Mouse (Mus musculus): ENCODE results near the gene Taar7a.

Gene Taar7a

GRCm38 (mm10) chr10:23993381-23993780, at the start of gene Taar7a:
Taar7a (minus strand) TSS chr10:23993481.
- DNase-seq (ENCODE audit: low read depth), result no peak

- no peak for DNase-seq (ENCODE audit: low read depth)
These were observed 47.0 kb upstream of the Taar7a start for GRCm38 (mm10) chr10:24040120-24040869.

DNA sequence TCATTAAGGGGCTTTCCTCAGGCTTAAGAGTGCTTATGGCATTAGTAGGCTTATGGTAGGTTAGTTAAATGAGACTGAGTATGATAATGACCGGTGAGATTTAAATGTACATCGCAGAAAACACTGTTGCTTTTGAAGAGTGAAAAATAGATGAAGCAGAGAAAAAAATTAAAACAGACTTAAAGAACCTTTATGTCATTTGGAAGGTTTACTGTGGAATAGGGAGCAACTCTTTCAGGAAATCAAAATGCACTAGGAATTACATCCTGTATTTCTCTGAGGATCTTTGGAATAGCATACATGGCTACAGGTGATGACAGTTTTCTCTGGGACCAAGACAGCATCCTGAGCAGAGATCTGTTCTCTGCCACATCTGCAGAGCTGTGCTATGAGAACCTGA, 44.0 kb upstream of the Taar7a start, which contains the start of gene Taar7e:
TSS of gene Taar7e (plus strand) at position 301 of the 400 bp plus-strand sequence.
- DNase-seq (ENCODE audit: low read depth), result no peak

- DNase-seq (ENCODE audit: low read depth), result no peak
These were observed 38.1 kb upstream of the Taar7a start for GRCm38 (mm10) chr10:24031347-24031746.

GRCm38 (mm10) chr10:24026922-24027321, 33.6 kb upstream of the Taar7a start, which contains the start of gene Taar7d:
Taar7d (plus strand) TSS chr10:24027222.
- no peak for DNase-seq (ENCODE audit: low read depth)

DNA sequence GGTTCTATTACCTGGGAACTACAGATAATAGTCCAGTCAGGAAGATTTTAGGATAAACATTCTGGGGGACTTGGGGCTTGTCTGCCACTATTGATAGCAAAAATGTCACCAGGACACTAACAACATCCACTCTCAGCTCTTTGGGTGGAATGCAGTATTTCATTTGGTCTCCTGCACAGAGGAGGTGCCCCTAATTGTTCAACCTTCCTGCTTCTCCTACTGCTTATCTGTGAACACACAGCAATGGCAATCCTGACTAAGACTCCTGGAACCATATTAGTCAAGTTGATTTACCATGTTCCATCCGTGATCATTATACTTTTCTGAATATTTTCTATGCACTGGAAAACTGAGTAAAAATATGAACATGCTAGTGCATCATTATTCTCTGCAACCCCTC, 14.9 kb upstream of the Taar7a start:
- no peak for DNase-seq (ENCODE audit: low read depth)

GRCm38 (mm10) chr10:24007034-24007433, 13.8 kb upstream of the Taar7a start:
- no peak for DNase-seq (ENCODE audit: low read depth)

DNA sequence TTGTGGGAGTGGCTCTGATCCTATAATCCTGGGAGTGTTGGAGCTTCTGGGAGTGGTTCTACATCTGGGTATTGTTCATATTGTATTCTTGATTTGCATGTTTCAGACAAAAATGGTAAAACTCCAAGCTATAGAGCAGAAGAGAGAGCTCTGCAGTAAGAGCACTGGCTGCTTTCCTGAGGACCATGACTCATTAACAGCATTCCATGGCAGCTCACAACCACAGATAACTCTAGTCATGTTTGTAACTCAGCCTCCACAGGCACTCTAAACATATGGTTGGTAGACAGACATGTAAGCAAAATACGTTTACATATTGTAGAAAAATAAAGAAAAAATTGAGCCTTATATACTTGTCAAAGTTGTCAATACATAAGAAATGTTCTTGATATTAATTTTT, 13.2 kb upstream of the Taar7a start:
- DNase-seq (ENCODE audit: low read depth), result no peak

DNA sequence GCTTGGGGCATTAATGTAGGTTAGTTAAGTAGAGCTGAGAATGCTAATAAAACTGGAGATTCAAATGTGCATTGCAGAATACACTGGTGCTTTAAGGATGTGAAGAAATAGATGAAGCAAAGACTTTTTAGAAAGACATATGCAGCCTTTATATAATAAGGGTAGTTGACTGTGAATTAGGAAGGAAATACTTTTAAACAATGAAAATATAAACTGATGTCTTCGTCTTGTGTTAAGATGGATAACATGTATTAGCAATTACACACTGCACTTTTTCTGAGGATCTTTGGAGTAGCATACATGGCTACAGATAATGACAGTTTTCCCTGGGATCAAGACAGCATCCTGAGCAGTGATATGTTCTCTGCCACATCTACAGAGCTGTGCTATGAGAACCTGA, 6.4 kb upstream of the Taar7a start, which contains the start of gene Taar7b:
TSS of gene Taar7b (plus strand) at position 301 of the 400 bp plus-strand sequence.
- no peak for DNase-seq (ENCODE audit: low read depth)

GRCm38 (mm10) chr10:23986419-23986818, 6.9 kb downstream of the Taar7a start:
- DNase-seq (ENCODE audit: low read depth), result no peak

GRCm38 (mm10) chr10:23985546-23985945, 7.7 kb downstream of the Taar7a start, which contains the start of gene Taar6:
Taar6 (minus strand) TSS chr10:23985646.
- DNase-seq (ENCODE audit: low read depth), result no peak

GRCm38 (mm10) chr10:23978901-23979705, 14.2 kb downstream of the Taar7a start:
- DNase-seq (ENCODE audit: low read depth), result peak; percentile 22

GRCm38 (mm10) chr10:23977958-23978357, 15.3 kb downstream of the Taar7a start:
- no peak for DNase-seq (ENCODE audit: low read depth)

- no peak for DNase-seq (ENCODE audit: low read depth)
These were observed 22.0 kb downstream of the Taar7a start for GRCm38 (mm10) chr10:23971256-23971655.

- DNase-seq (ENCODE audit: low read depth), result no peak
These were observed 22.6 kb downstream of the Taar7a start, which contains the start of gene Taar5 for GRCm38 (mm10) chr10:23970656-23971165. Taar5 (plus strand) TSS chr10:23970706.

DNA sequence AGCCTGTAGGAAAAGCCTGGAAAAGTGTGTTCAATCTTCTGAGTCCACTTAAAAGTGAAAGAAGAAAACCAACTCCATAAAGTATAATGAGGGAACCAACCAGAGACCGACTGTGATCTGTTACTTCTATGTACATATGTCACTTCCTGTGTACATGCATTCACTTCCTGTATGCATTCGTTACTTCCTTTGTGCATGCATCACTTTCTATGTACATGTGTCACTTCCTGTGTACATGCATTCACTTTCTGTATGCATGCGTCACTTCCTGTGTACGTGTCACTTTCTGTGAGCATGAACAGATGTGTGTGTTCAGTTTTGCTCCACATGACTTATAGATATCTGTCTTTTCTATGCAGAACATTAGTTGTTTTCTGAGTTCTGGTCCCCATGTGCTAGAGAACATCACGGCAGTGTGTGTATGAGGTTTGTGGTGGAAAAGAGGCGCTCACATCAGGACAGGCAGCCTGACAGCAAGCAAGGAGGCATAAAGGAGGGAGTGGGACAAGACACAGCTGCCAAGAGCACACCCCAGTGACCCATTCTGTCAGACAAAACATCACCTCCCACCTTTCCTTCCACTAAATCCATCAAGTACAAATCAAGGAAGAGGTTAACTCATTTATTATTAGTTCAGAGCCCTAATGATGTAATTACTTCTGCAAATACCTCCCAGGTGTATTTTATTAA, 28.2 kb downstream of the Taar7a start:
- no peak for DNase-seq (ENCODE audit: low read depth)

DNA sequence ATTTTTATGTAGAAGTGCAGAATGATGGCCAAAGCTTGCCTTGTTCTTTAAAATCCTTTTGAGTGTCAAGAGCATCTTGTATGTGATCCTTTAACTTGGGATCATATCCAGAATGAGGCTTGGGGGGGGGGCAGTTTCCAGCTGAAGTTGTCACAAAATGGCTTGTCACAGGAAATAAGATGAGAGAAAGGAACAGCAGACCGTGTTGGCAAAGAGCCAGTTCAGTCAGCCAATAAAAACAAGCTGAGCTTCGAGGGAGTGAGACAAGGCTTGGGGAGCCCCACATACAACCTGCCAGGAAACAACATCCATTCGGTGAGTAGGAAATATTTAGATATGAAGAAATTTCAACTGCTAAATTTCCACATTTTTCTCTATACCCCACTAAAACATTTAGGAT, 29.8 kb downstream of the Taar7a start:
- DNase-seq (ENCODE audit: low read depth), result no peak

- DNase-seq (ENCODE audit: low read depth), result no peak
These were observed 32.8 kb downstream of the Taar7a start, which contains the start of gene Taar4 for GRCm38 (mm10) chr10:23960444-23960915. Taar4 (plus strand) TSS chr10:23960494.

DNA sequence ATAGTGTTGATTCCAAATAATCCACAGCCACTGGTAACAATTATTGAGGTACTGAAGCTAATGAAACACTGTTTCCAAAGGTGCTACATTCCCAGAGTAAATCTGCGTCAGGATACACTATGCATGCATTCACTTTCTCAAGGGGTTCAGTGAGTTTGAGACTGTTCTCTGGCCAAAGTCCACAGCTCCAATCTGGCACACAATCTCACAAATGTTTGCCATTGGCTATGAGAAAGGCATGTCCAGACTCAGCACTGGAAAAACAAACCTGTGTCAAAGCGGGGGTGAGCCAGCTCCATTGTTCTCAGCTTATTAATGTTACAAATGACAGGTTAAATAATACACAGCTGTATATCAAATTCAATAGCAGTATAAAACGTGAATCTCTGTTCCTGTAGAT, 34.2 kb downstream of the Taar7a start:
- no peak for DNase-seq (ENCODE audit: low read depth)

GRCm38 (mm10) chr10:23951714-23952113, 41.6 kb downstream of the Taar7a start:
- no peak for DNase-seq (ENCODE audit: low read depth)

- no peak for DNase-seq (ENCODE audit: low read depth)
These were observed 43.7 kb downstream of the Taar7a start, which contains the start of gene Taar3 for GRCm38 (mm10) chr10:23949508-23950005. Taar3 (plus strand) TSS chr10:23949558.
